8 mouse cellular contexts compared by ENCODE assay signal in genomic region chr2:166713690-166714426, GRCm38 (mm10). TPM values are rescaled to one million over a fixed set of nuclear protein-coding genes. Genes with fewer than 3 reads are reported as not detected.
DNase-seq lines count a peak whose midpoint lies in the region; ATAC-seq lines count a peak whose summit lies in the region.

TSS of gene Prex1 (minus strand) at chr2:166713832.

- WGBS in hindbrain, embryonic 14.5 days: under 1% methylated on average over 67 of the region's 69 CpGs

- no peaks in the 10 kb centered on the region for H3K27me3 ChIP-seq in hindbrain, embryonic 14.5 days (ENCODE audit: control insufficient read depth, insufficient read depth, low read length)

- H3K4me3 ChIP-seq in hindbrain, embryonic 14.5 days (replicated peaks; ENCODE audit: low read length): peak within 1 kb of the TSS; percentile 71

- ATAC-seq in hindbrain, embryonic 14.5 days (ENCODE audit: low FRiP score): peak; percentile 91

- no peaks in the 10 kb centered on the region for H3K9me3 ChIP-seq in hindbrain, embryonic 14.5 days (ENCODE audit: control insufficient read depth, low read length)

- DNase-seq in WW6 (ENCODE audit: low read depth, low spot score): peak; percentile 88
- DNase-seq in cerebellum, postnatal 4 days (ENCODE audit: low spot score in 2 of 2): peak; percentile 97 to 99
- peak; percentile 94 to 97 for DNase-seq in frontal cortex, postnatal 36 days (ENCODE audit: low spot score in 2 of 2)
- DNase-seq in hindbrain, embryonic 14.5 days (ENCODE audit: low spot score): peak; percentile 98
- peak; percentile 89 for DNase-seq in layer of hippocampus, postnatal 25 days (ENCODE audit: extremely low spot score in 1 of 2, low spot score in 1 of 2)
- DNase-seq in lung, postnatal 14 days: peak; percentile 100
- DNase-seq in ovary, postnatal 36 days (ENCODE audit: low spot score): peak; percentile 99
- peak; percentile 100 for DNase-seq in thymus, postnatal 14 days

- H3K36me3 ChIP-seq in hindbrain, embryonic 14.5 days (replicated peaks; ENCODE audit: control insufficient read depth, insufficient read depth): no peaks in the 10 kb centered on the region

- H3K4me2 ChIP-seq in hindbrain, embryonic 14.5 days (replicated peaks): peak within 1 kb of the TSS; percentile 78

- peak within 1 kb of the TSS; percentile 63 for H3K27ac ChIP-seq in hindbrain, embryonic 14.5 days

- H3K4me1 ChIP-seq in hindbrain, embryonic 14.5 days (replicated peaks; ENCODE audit: control insufficient read depth, insufficient read depth, low read length): peaks cover 30% of the 10 kb centered on the region

- peak within 1 kb of the TSS; percentile 72 for H3K9ac ChIP-seq in hindbrain, embryonic 14.5 days

RNA-seq across cellular contexts. Expression of gene Prex1, which starts in this region (rescaled TPM):
- polyA plus RNA-seq in hindbrain, embryonic 14.5 days (2014; fragmentation: Nextera tagmentation; extraction: Ambion mirVana): 27.3 and 28.8 TPM in 2 replicates
- 10 to 100 TPM; 75.4 to 85.2 TPM for total RNA-seq in layer of hippocampus, postnatal 25 days (2021)

Comparison
In these comparisons a context has a peak if more than half of its experiments do, and no peak if none do; other contexts are left out.
1. Peak in every context shown above with its lines: DNase-seq, ATAC-seq, H3K4me3 ChIP-seq and H3K27ac ChIP-seq.